Comparison of ENCODE assay signal across 11 mouse cellular contexts in genomic region chr15:57633067-57633466, GRCm38 (mm10).
A peak's percentile ranks its signal among the peaks of the same experiment; 100 is the strongest.
DNase-seq lines count a peak whose midpoint lies in the region; ATAC-seq and TF ChIP-seq lines count a peak whose summit lies in the region.
"Had no signal": no experiment of that assay in that cellular context is flagged by ENCODE, and none has a peak within 500 bp of the region (broad histone marks: within the 10 kb centered on the region; RNA-seq: fewer than 3 reads in every experiment).

No protein-coding gene starts in this region.

- peak; percentile 37; the same call in 1 of the 2 replicates for ATAC-seq in forebrain, embryonic 14.5 days
- ATAC-seq in forebrain, embryonic 11.5 days (replicated peaks; ENCODE audit: low FRiP score), result no peak
- ATAC-seq in midbrain, embryonic 15.5 days (replicated peaks), result peak; percentile 55
- ATAC-seq in intestine, postnatal 0 days, result no peak

- peak; percentile 72 for DNase-seq in forebrain, embryonic 14.5 days (ENCODE audit: low spot score)
- DNase-seq in forebrain, embryonic 11.5 days (ENCODE audit: low spot score), result no peak
- DNase-seq in midbrain, embryonic 10.5 days (ENCODE audit: low spot score), result no peak
- DNase-seq in left cerebral cortex, adult 11 months (ENCODE audit: low spot score), result peak; percentile 7
- DNase-seq in right cerebral cortex, postnatal 4 days, result peak; percentile 32
- no peak for DNase-seq in testis, postnatal 10 days (ENCODE audit: low spot score)
- DNase-seq: kidney, adult 2 months; liver; thymus, adult 18-20 months had no signal

- no peaks in the 10 kb centered on the region for H3K36me3 ChIP-seq in forebrain, embryonic 14.5 days (ENCODE audit: control insufficient read depth, insufficient read depth, low read length)
- no peaks in the 10 kb centered on the region for H3K36me3 ChIP-seq in forebrain, embryonic 11.5 days (ENCODE audit: control insufficient read depth, insufficient read depth, low read length)
- no peaks in the 10 kb centered on the region for H3K36me3 ChIP-seq in midbrain, embryonic 15.5 days (replicated peaks)
- H3K36me3 ChIP-seq in midbrain, embryonic 10.5 days, result no peaks in the 10 kb centered on the region
- H3K36me3 ChIP-seq in intestine, postnatal 0 days (ENCODE audit: control insufficient read depth, insufficient read depth), result no peaks in the 10 kb centered on the region

- 62% methylated on average over 3 of the region's 3 CpGs for WGBS in forebrain, embryonic 14.5 days
- 79% methylated on average over 3 of the region's 3 CpGs for WGBS in forebrain, embryonic 11.5 days
- 68% methylated on average over 3 of the region's 3 CpGs for WGBS in midbrain, embryonic 15.5 days
- 87% methylated on average over 3 of the region's 3 CpGs for WGBS in midbrain, embryonic 10.5 days
- WGBS in intestine, postnatal 0 days, result 86% methylated on average over 3 of the region's 3 CpGs

- H3K4me2 ChIP-seq in forebrain, embryonic 14.5 days (ENCODE audit: low read length), result no peak overlapping the region
- no peak overlapping the region for H3K4me2 ChIP-seq in forebrain, embryonic 11.5 days (ENCODE audit: low read depth, low read length, severe bottlenecking)
- H3K4me2 ChIP-seq in midbrain, embryonic 15.5 days, result no peak overlapping the region
- H3K4me2 ChIP-seq in intestine, postnatal 0 days (replicated peaks; ENCODE audit: low read depth), result no peak overlapping the region

- no peak overlapping the region for H3K9ac ChIP-seq in forebrain, embryonic 14.5 days (ENCODE audit: low read length)
- H3K9ac ChIP-seq in forebrain, embryonic 11.5 days (ENCODE audit: low read length), result no peak overlapping the region
- no peak overlapping the region for H3K9ac ChIP-seq in midbrain, embryonic 15.5 days
- no peak overlapping the region for H3K9ac ChIP-seq in intestine, postnatal 0 days (ENCODE audit: low read depth, low read length)

- H3K27me3 ChIP-seq in forebrain, embryonic 14.5 days (replicated peaks; ENCODE audit: control insufficient read depth, insufficient read depth, low read length), result no peaks in the 10 kb centered on the region
- no peaks in the 10 kb centered on the region for H3K27me3 ChIP-seq in forebrain, embryonic 11.5 days (ENCODE audit: control insufficient read depth, insufficient read depth, low read length)
- no peaks in the 10 kb centered on the region for H3K27me3 ChIP-seq in midbrain, embryonic 15.5 days (replicated peaks)
- H3K27me3 ChIP-seq in midbrain, embryonic 10.5 days (ENCODE audit: low read depth, poor library complexity, severe bottlenecking), result no peaks in the 10 kb centered on the region
- H3K27me3 ChIP-seq in intestine, postnatal 0 days (replicated peaks; ENCODE audit: control insufficient read depth, insufficient read depth, low read length), result no peaks in the 10 kb centered on the region

- H3K4me1 ChIP-seq in forebrain, embryonic 14.5 days (ENCODE audit: control insufficient read depth, insufficient read depth, low read length), result no peaks in the 10 kb centered on the region
- H3K4me1 ChIP-seq in forebrain, embryonic 11.5 days (replicated peaks; ENCODE audit: control insufficient read depth, insufficient read depth, low read length), result no peaks in the 10 kb centered on the region
- no peaks in the 10 kb centered on the region for H3K4me1 ChIP-seq in midbrain, embryonic 15.5 days
- no peaks in the 10 kb centered on the region for H3K4me1 ChIP-seq in midbrain, embryonic 10.5 days
- no peaks in the 10 kb centered on the region for H3K4me1 ChIP-seq in intestine, postnatal 0 days (replicated peaks; ENCODE audit: control insufficient read depth, insufficient read depth, low read length)

- no peak overlapping the region for H3K27ac ChIP-seq in forebrain, embryonic 14.5 days (ENCODE audit: low read depth, low read length)
- H3K27ac ChIP-seq in forebrain, embryonic 11.5 days (ENCODE audit: low read depth, low read length), result no peak overlapping the region
- H3K27ac ChIP-seq in midbrain, embryonic 15.5 days, result no peak overlapping the region
- H3K27ac ChIP-seq in midbrain, embryonic 10.5 days (replicated peaks), result no peak overlapping the region
- no peak overlapping the region for H3K27ac ChIP-seq in intestine, postnatal 0 days (ENCODE audit: low read depth, low read length)

- no peak for TF ChIP-seq CTCF in intestine, postnatal 0 days (IDR thresholded peaks at IDR 0.05; ENCODE audit: low read depth)

- no peak overlapping the region for H3K4me3 ChIP-seq in forebrain, embryonic 14.5 days (ENCODE audit: low read depth, low read length)
- H3K4me3 ChIP-seq in forebrain, embryonic 11.5 days (ENCODE audit: low read depth, low read length), result no peak overlapping the region
- no peak overlapping the region for H3K4me3 ChIP-seq in midbrain, embryonic 15.5 days
- no peak overlapping the region for H3K4me3 ChIP-seq in midbrain, embryonic 10.5 days
- H3K4me3 ChIP-seq in intestine, postnatal 0 days (ENCODE audit: low read depth, low read length), result no peak overlapping the region

- H3K9me3 ChIP-seq in forebrain, embryonic 14.5 days (replicated peaks; ENCODE audit: control insufficient read depth, low read length), result no peaks in the 10 kb centered on the region
- H3K9me3 ChIP-seq in forebrain, embryonic 11.5 days (ENCODE audit: control insufficient read depth, low read length), result no peaks in the 10 kb centered on the region
- no peaks in the 10 kb centered on the region for H3K9me3 ChIP-seq in midbrain, embryonic 15.5 days
- no peaks in the 10 kb centered on the region for H3K9me3 ChIP-seq in midbrain, embryonic 10.5 days (replicated peaks)
- H3K9me3 ChIP-seq in intestine, postnatal 0 days (ENCODE audit: control insufficient read depth), result no peaks in the 10 kb centered on the region

Comparison
In these comparisons a context has a peak if more than half of its experiments do, and no peak if none do; other contexts are left out.
1. ATAC-seq: peak in forebrain, embryonic 14.5 days (single experiment) and midbrain, embryonic 15.5 days (single experiment); none in forebrain, embryonic 11.5 days (single experiment) and intestine, postnatal 0 days (single experiment).
2. DNase-seq: peak in forebrain, embryonic 14.5 days (single experiment), left cerebral cortex, adult 11 months (single experiment) and right cerebral cortex, postnatal 4 days (single experiment); none in forebrain, embryonic 11.5 days (single experiment), midbrain, embryonic 10.5 days (single experiment) and testis, postnatal 10 days (single experiment).